Mouse (Mus musculus): ENCODE results near the gene Gm2916. TPM values are rescaled to one million over a fixed set of nuclear protein-coding genes. Genes with fewer than 3 reads are reported as not detected.
"Not testable (repeated sequence)": the region's sequence is repeated elsewhere in the genome, so short reads cannot be mapped to it uniquely, and the experiment has no call there.

The Gm2916 gene
- not detected in 2 replicates for total RNA-seq (2021)
- long read RNA-seq: 0 reads

GRCm38 (mm10) chr14:3883872-3884271 lies at the start of gene Gm2916:
TSS of gene Gm2916 (plus strand) at chr14:3884172.
- DNase-seq: not testable (repeated sequence)

DNA sequence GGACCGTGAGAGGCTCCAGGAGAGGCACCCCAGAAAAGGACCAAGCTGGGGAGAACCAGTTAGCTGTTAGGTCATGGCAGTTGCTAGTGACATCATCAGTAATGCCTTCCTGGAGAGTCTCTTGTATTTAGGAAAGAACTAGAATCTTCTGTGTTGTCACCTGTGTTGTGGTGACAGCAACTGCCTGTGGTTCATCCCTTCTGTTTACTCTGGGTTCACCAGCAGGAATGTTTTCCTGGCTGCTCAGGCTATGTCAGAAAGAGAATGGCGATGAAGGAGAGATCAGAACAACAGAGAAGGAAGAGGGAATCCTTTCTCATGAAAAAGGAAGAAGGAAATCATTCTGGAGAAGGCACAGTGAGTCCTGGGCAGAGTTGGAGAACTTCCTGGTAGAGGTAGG lies 38.0 kb upstream of the Gm2916 start, which contains the start of gene Gm3033:
Gm3033 (plus strand) TSS at position 301 of the 400 bp plus-strand sequence.
- DNase-seq: not testable (repeated sequence)

DNA sequence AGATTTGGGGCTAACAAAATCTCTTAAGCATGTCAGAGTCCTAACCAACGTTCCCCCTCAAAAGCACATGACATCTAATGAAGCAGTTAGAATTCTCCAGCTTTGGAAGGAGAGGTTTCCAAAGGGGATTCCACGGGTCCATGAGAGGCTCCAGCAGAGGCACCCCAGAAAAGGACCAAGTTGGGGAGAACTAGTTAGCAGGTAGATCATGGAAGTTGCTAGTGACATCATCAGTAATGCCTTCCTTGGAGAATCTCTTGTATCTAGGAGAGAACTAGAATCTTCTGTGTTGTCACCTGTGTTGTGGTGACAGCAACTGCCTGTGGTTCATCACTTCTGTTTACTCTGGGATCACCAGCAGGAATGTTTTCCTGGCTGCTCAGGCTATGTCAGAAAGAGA lies 47.5 kb downstream of the Gm2916 start, which contains the start of gene Gm3029:
Gm3029 (plus strand) TSS at position 301 of the 400 bp plus-strand sequence.
- not testable (repeated sequence) for DNase-seq

GRCm38 (mm10) chr14:3963247-3963646 lies 79.3 kb downstream of the Gm2916 start, which contains the start of gene Gm3095:
TSS of gene Gm3095 (plus strand) at chr14:3963547.
- not testable (repeated sequence) for DNase-seq

Other genes starting within 250 kb of the Gm2916 start
- gene Gm3012, start 249.7 kb upstream of the Gm2916 start, total RNA-seq (2021): not detected in 2 replicates
- 0.43 and 0.71 TPM in 2 replicates for gene Gm3020, start 232.1 kb upstream of the Gm2916 start, total RNA-seq (2021)
- not detected in 2 replicates for gene Gm3043, start 195.4 kb upstream of the Gm2916 start, total RNA-seq (2021)
- gene Gm3002, start 74.1 kb upstream of the Gm2916 start, total RNA-seq (2021): not detected in 2 replicates
- not detected in 2 replicates for gene Gm3033, start 37.9 kb upstream of the Gm2916 start, total RNA-seq (2021)
- not detected in 2 replicates for gene Gm3029, start 47.6 kb downstream of the Gm2916 start, total RNA-seq (2021)
- not detected in 2 replicates for gene Gm3095, start 79.4 kb downstream of the Gm2916 start, total RNA-seq (2021)
- gene Gm3099, start 114.2 kb downstream of the Gm2916 start, total RNA-seq (2021): not detected in 2 replicates
- not detected in 2 replicates for gene Gm5796, start 139.8 kb downstream of the Gm2916 start, total RNA-seq (2021)
- 0.24 TPM in 1 of 2 replicates, not detected in the other for gene Gm3115, start 199.9 kb downstream of the Gm2916 start, total RNA-seq (2021)
- 0.81 and 0.91 TPM in 2 replicates for gene Gm8108, start 226.4 kb downstream of the Gm2916 start, total RNA-seq (2021)

Measured in adrenal gland, postnatal 25 days (tissue).